Mouse (Mus musculus) forebrain, embryonic 12.5 days (tissue): ENCODE data around the gene Cdhr1. TPM values are rescaled to one million over a fixed set of nuclear protein-coding genes. Genes with fewer than 3 reads are reported as not detected.

Source experiments
- ATAC-seq: fragments of 200-750 bp; cut with Nextera tagmentation; 2 replicates; pipeline ENCODE4 v1.8.0; 2017; ENCODE audit warnings: moderate TSS enrichment; ENCODE audit not compliant: low FRiP score
- H3K27ac ChIP-seq: fragments of 300-500 bp; sonication (generic); 2 replicates; pipeline ENCODE4 v1.5.1; 2016; ENCODE audit warnings: mild to moderate bottlenecking
- H3K27me3 ChIP-seq: fragments of 300-500 bp; sonication (generic); 2 replicates; pipeline ENCODE4 v1.6.1; 2016; ENCODE audit warnings: mild to moderate bottlenecking
- H3K36me3 ChIP-seq: fragments of 300-500 bp; sonication (generic); replicated peaks from 2 replicates; pipeline ENCODE4 v1.6.1; 2016; ENCODE audit warnings: mild to moderate bottlenecking
- H3K4me1 ChIP-seq: fragments of 300-500 bp; sonication (generic); 2 replicates; pipeline ENCODE4 v1.6.1; 2016
- H3K4me2 ChIP-seq: fragments of 300-500 bp; sonication (generic); 2 replicates; pipeline ENCODE4 v1.6.1; 2016; ENCODE audit warnings: mild to moderate bottlenecking, moderate library complexity
- H3K4me3 ChIP-seq: fragments of 300-500 bp; sonication (generic); replicated peaks from 2 replicates; pipeline ENCODE4 v1.5.1; 2016; ENCODE audit warnings: mild to moderate bottlenecking
- H3K9ac ChIP-seq: fragments of 300-500 bp; sonication (generic); 2 replicates; pipeline ENCODE4 v1.6.1; 2016; ENCODE audit warnings: mild to moderate bottlenecking
- H3K9me3 ChIP-seq: fragments of 300-500 bp; sonication (generic); 2 replicates; pipeline ENCODE4 v1.6.1; 2016
- WGBS: fragments of 180-500 bp; shearing (Covaris S2); methylation state at CpG from one replicate; pipeline ENCODE4 v1.1.7; 2016; 5-methylcytosine and 5-hydroxymethylcytosine counted together
- polyA plus RNA-seq: library from polyadenylated mRNA; unstranded; fragments of >200 nt; fragmentation: Nextera tagmentation; extraction: Ambion mirVana; gene quantifications from 2 replicates; pipeline ENCODE4 v1.2.1, GENCODE M21; 2016

Gene Cdhr1
- polyA plus RNA-seq, 1 experiment from 2014 or later: 0.96 TPM

DNA sequence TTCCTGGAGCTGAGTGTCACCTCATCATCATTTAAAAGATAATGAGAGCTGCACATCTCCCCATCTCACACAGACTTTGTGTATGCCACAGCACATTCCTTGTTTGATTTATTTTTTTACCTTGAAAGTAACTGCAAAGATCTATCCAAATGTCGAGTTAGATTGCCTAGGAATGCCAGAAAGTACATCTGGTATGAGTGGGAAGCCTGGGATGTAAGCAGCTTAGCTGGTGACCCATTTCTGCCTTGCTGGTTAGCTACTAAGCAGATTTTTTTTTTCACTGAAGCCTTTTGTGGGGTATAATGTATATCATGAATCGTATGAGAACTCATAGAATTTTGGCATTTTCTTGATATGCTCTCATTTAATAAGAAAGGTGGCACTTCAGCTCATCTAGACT is 31.5 kb downstream of the Cdhr1 start:
- Histone ChIP-seq H3K4me1 (no peaks in the 10 kb centered on the region), H3K9me3 (no peaks in the 10 kb centered on the region), H3K27me3 (no peaks in the 10 kb centered on the region), H3K4me3 (no peak overlapping the region), H3K36me3 (no peaks in the 10 kb centered on the region), H3K4me2 (no peak overlapping the region), H3K9ac (no peak overlapping the region), H3K27ac (no peak overlapping the region)
- no peak for ATAC-seq
- 72% methylated on average over 2 of the region's 2 CpGs for WGBS

DNA sequence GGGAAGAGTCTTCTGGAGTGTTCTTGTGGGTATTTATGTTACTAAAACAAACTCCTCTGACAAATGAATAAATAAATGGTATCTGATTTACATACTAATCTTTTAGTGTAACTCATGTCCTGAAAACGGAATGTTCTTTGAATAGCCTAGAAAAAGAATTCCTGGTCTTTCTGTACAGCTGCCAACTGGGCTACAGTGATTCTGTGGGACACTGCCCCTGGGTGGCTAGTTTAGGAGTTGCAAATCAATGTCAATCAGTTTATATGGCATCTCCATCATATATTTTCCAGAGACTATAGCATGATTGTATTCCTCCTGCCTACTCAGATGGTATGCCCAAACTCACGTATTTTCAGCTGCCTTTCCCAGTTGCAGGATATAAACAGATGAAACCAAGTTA is 33.3 kb downstream of the Cdhr1 start:
- WGBS: 67% methylated on average over 2 of the region's 2 CpGs
- H3K36me3 ChIP-seq: no peaks in the 10 kb centered on the region
- no peak for ATAC-seq
- no peak overlapping the region for H3K4me2 ChIP-seq
- no peaks in the 10 kb centered on the region for H3K9me3 ChIP-seq
- H3K4me3 ChIP-seq: no peak overlapping the region
- H3K27ac ChIP-seq: no peak overlapping the region
- H3K27me3 ChIP-seq: no peaks in the 10 kb centered on the region
- H3K9ac ChIP-seq: no peak overlapping the region
- H3K4me1 ChIP-seq: no peaks in the 10 kb centered on the region

DNA sequence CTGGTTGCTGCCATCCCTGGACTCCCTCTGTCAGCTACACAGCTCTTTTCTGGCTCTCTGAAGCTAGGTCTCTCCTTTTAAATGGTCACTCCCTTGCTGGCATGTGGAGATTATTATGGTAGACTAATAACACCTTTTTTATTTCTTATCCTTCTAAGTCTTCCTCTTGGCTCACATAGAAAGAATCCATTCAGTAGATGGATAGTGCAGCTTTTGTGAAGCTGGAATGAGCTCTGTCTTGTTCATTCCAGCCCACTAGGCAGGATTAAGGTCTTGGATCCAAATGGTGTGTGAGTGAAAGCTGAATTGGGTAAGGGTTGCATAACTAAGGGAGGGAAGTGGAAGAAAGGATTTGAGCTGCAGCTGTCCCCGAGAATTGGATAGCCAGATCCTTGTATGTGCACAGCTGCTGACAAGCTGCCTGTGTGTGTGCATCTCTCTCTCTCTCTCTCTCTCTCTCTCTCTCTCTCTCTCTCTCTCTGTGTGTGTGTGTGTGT is 49.2 kb downstream of the Cdhr1 start, which contains the start of gene Rgr:
Rgr (minus strand) TSS at position 51 of the 497 bp plus-strand sequence.
- Histone ChIP-seq H3K27me3 (no peaks in the 10 kb centered on the region), H3K4me2 (no peak within 1 kb of the TSS), H3K4me3 (no peak within 1 kb of the TSS), H3K27ac (no peak within 1 kb of the TSS), H3K4me1 (0 out of 2 replicates have a peak, but pooled peaks cover 5% of the 10 kb centered on the region), H3K9ac (no peak within 1 kb of the TSS), H3K36me3 (no peaks in the 10 kb centered on the region), H3K9me3 (no peaks in the 10 kb centered on the region)
- WGBS: 14% methylated on average over 1 of the region's 1 CpGs
- no peak for ATAC-seq

DNA sequence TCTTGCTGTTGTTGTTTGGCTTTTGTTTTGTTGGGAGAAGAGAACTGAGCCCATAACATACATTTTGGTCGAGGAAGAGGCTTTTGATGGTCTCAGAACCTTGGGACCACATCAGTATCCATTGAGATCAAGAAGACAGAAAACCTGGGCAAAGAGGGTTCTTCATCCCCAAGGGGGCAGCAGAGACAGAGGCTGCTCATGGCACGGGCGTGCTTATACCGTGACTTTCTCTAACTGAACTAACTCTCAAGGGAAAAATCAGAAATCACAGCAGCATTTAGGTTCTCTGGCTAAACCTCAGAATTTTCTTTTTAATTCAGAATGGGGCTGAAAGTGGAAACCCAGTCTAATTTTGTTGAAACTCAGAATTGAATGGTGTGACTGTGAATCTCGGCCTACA is 63.7 kb downstream of the Cdhr1 start:
- no peaks in the 10 kb centered on the region for H3K4me1 ChIP-seq
- H3K4me2 ChIP-seq: no peak overlapping the region
- no peak for ATAC-seq
- H3K36me3 ChIP-seq: no peaks in the 10 kb centered on the region
- H3K9ac ChIP-seq: no peak overlapping the region
- no peak overlapping the region for H3K27ac ChIP-seq
- no peaks in the 10 kb centered on the region for H3K27me3 ChIP-seq
- no peaks in the 10 kb centered on the region for H3K9me3 ChIP-seq
- no peak overlapping the region for H3K4me3 ChIP-seq
- 53% methylated on average over 5 of the region's 5 CpGs for WGBS

DNA sequence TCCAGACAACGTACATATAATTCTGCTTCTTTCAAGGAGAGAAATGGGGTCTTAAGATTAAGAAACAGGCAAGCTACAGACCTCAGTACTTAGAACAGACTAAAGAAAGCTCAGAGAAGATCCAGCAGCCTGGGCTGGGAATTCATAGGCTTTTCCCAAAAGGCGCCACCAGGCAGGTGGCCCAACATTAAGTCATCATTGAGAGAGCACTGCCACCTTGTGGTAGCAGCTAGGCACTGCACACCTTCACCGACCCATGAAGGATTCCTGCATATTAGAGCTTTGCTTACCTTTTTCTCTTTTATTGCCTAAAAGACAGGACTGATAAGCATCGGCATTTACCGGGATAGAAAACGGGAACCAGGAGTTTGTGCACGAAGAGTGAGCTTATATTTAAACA is 64.9 kb downstream of the Cdhr1 start:
- no peak overlapping the region for H3K9ac ChIP-seq
- 16% methylated on average over 7 of the region's 7 CpGs for WGBS
- ATAC-seq: peak; percentile 53; the same call in 1 of the 2 replicates

DNA sequence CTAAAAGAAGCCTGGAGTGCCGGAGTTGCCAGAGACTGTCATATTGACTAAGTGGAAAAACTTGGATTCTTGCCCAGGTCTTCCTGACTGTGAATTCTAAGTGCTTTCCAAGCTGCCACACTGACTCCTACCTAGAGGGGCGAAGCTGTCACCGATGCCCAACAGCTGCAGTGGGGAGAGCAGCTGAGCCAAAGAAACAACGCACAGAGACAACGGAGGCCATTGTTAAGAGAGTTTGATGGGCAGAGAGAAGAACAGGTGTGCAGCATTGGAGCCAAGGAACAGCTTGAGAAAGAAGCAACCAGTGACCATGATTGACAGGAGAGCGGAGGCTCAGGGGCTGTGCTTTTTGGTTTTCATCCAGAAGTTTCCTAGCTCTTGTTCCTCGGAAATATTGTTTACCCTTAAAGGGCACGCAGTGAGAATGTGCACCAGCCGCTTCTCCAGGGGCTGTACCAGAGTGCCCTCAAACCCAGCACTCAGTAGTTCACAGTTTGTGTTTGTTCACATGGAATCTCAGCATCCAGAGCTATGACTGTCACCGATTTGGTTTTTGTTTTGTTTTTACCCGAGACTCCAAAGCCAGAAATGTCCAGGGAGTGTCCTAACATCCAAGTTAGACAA is 65.6 kb downstream of the Cdhr1 start:
- H3K27ac ChIP-seq: no peak overlapping the region
- no peak overlapping the region for H3K4me2 ChIP-seq
- no peak overlapping the region for H3K9ac ChIP-seq
- ATAC-seq: peak; percentile 36; the same call in 1 of the 2 replicates
- no peak overlapping the region for H3K4me3 ChIP-seq
- WGBS: 74% methylated on average over 11 of the region's 11 CpGs
- no peaks in the 10 kb centered on the region for H3K4me1 ChIP-seq
- no peaks in the 10 kb centered on the region for H3K36me3 ChIP-seq
- H3K27me3 ChIP-seq: no peaks in the 10 kb centered on the region
- H3K9me3 ChIP-seq: no peaks in the 10 kb centered on the region

More for the DNA sequence above, 64.9 kb downstream of the Cdhr1 start:
- Histone ChIP-seq H3K27ac (no peak overlapping the region), H3K27me3 (no peaks in the 10 kb centered on the region), H3K4me1 (no peaks in the 10 kb centered on the region), H3K9me3 (no peaks in the 10 kb centered on the region), H3K4me2 (no peak overlapping the region), H3K36me3 (no peaks in the 10 kb centered on the region), H3K4me3 (no peak overlapping the region)

DNA sequence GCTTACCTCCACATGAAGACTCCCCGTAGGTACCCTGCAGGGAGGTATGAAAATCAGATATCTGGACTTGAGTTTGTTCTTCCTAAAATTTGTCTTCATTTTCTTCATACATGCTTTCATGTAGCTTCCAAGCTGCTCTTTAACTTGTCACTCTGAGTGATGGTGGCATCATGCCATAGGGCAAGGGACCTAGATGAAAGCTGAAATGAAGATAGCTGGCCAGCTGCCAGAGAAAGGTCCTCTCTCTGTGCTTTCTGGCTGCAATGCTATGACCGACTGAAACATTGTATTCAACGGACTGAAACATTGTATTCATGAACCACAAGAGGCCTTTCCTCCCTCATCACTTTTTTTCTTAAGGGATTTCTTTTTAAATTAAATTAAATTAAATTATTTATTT is 69.6 kb downstream of the Cdhr1 start:
- H3K4me3 ChIP-seq: no peak overlapping the region
- WGBS: 93% methylated on average over 3 of the region's 3 CpGs

DNA sequence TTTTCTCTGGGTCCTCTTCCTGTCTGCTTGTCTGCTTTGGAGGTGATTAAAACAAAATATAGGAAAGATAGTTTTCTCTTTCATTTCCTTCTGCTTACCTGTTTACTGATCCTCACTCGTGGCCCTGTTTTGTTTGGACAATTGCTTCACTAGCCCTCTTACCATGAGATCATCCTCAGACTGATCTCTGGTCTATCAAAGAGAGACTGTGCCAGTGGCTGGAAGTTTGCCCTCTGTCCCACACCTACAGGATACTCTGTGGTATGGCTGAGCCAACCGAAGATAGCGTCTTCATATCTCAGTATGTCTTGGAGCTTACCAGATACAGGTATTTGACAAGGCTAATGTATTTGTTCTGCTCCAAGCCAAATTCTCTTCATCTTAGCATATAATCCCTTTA is 70.2 kb downstream of the Cdhr1 start:
- Histone ChIP-seq H3K36me3 (no peaks in the 10 kb centered on the region), H3K9ac (no peak overlapping the region), H3K27me3 (no peaks in the 10 kb centered on the region), H3K4me2 (no peak overlapping the region), H3K4me3 (no peak overlapping the region), H3K9me3 (no peaks in the 10 kb centered on the region), H3K27ac (no peak overlapping the region), H3K4me1 (no peaks in the 10 kb centered on the region)
- WGBS: 94% methylated on average over 3 of the region's 3 CpGs
- ATAC-seq: no peak

More for the DNA sequence above, 69.6 kb downstream of the Cdhr1 start:
- Histone ChIP-seq H3K4me1 (no peaks in the 10 kb centered on the region), H3K9ac (no peak overlapping the region), H3K27me3 (no peaks in the 10 kb centered on the region), H3K36me3 (no peaks in the 10 kb centered on the region), H3K9me3 (no peaks in the 10 kb centered on the region), H3K4me2 (no peak overlapping the region), H3K27ac (no peak overlapping the region)
- ATAC-seq: no peak

Other genes with a start within 250 kb of the Cdhr1 start
- gene Ccser2, start 129.6 kb downstream of the Cdhr1 start, polyA plus RNA-seq: 36.7 and 37.6 TPM in 2 replicates
- gene Rgr, start 49.4 kb downstream of the Cdhr1 start, polyA plus RNA-seq: not detected in 2 replicates
- gene Lrit1, start 43.5 kb downstream of the Cdhr1 start, polyA plus RNA-seq: not detected in 2 replicates
- gene Lrit2, start 30.4 kb downstream of the Cdhr1 start, polyA plus RNA-seq: not detected in 2 replicates
- not detected in 2 replicates for gene 2610528A11Rik, start 15.7 kb upstream of the Cdhr1 start, polyA plus RNA-seq
- gene Ghitm, start 36.9 kb upstream of the Cdhr1 start, polyA plus RNA-seq: 171 and 180 TPM in 2 replicates